Mouse (Mus musculus): ENCODE results near the gene Pde11a.

Gene Pde11a

DNA sequence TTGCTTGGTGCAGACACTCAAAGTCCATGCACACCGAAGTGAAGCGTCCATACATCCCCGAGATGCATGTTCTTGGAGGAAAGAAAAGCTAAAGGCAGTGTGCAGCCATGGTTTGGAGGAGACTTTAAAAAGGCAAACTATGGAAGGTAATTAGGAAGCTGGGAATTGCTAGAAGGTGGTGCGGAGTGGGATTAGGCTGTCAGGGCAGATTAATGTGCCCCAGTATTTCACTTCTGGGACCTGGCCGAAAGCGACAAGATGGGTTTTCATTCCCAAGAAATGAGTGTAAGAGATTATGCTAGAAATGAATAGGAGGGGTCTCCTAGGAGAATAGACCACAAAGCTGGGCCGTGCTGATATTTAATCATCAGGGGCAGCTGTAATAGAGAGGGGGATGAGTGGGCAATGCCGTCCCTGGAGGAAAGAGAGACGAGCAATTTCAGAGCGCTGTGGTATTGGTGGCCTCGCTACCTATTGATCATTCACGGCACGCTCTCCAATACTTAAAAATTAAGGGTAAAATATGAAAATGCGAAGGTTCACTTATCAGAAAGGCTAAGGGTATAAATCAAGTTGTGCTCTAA lies 284.7 kb downstream of the Pde11a start:
- no peak for DNase-seq (ENCODE audit: low spot score)

DNA sequence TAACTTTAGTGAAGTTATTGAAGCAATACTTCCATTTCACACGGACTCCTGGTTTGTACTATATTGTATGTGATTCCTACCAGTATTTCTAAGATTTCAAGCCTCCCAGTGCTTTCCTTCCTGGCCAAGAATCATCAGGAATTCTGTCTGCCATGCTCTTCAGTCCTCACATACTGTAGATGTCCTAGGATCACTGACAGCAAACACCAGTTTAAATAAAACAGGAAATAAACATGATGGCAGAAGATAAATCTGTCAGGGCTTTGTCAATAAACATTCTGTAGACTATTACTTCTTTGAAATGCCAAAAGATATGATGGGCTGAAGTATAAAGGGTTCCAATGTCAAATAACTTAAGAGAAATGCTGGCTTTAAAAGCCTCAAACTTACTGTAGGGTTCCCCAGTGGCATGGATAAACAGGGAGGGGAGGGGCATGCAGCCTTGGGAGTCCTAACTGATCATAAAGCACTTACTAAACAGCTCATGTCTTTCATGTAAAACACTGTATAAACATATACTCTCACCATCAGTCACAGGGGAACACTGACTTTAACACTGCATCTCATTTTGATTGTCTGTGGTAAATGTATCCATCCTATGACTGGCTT lies 285.6 kb downstream of the Pde11a start:
- DNase-seq (ENCODE audit: low spot score): no peak

DNA sequence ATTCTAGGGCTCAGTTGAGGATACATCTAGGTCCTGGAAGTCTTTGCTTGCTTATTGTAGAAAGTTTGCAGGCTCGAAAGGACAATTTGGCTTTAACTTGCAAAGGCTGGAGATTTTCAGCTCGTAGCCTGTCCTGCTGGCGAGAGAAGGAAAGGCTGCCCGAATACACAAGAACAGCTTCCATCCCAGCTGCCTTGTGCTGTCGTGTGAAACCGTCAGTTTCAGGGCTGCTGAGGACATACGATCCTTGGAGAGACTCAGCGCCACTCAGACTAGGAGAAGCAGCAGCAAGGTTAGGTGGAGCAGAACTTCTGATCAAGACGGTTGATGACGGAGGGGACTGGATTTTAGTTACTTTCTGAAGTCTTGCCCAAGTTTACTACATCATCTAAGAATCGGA lies 287.2 kb downstream of the Pde11a start:
- no peak for DNase-seq (ENCODE audit: low spot score)

DNA sequence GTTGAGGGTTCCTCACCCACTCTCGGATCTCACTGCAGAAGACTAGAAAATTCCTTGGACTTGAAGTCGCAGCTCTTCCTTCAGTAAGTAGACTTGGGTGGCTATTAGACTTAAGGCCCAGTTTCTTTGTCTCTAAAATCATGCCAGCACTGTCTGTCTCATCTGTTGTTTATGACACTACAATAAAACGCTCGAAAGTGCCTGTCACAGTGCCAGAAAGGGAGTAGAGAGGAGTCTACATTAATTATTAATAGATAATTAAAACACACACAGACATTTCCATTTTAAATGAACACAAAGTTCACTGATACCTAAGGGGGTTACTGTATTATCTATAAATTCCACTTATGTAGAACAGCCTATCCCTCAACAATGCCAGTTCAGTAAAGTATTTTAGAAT lies 287.7 kb downstream of the Pde11a start:
- DNase-seq (ENCODE audit: low spot score): no peak

DNA sequence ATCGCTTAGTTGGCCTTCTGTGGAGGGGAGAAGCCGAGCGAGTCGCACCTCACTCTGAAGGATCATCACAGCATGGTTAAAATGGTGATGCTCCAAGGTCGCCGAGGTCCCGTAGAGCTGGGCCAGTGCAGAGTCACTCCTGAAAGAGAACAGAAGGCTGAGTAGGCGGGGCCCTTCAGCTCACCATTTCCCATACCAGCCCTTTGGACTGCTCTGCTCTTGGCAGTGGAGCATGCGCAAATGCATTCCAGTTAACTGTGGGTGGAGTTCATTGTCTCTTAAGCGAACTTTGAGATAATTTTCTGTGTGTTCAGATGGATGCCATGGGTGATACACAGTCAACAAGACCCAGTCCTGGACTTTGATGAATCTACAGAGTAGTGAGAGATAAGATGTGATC lies 288.5 kb downstream of the Pde11a start:
- no peak for DNase-seq (ENCODE audit: low spot score)

DNA sequence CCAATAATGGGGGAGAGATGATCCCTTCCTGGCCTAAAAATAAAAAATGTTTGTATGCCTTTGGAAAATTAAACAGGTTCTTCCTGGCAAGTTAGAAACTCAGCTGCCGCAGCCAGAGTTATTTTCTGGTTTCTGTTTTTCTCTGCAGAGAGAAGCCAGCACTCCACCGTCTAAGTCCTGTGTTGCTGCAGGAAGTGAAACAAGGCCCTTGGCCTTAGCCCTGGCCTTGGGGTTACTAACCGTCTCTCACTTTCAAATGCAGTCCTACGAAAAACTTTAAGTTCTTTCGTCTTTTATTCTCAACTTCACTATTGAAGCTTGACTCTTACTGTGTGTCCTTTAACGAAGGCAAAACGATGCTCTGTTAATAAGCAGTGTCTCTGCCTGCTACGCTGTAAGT lies 289.0 kb downstream of the Pde11a start:
- DNase-seq (ENCODE audit: low spot score): no peak

DNA sequence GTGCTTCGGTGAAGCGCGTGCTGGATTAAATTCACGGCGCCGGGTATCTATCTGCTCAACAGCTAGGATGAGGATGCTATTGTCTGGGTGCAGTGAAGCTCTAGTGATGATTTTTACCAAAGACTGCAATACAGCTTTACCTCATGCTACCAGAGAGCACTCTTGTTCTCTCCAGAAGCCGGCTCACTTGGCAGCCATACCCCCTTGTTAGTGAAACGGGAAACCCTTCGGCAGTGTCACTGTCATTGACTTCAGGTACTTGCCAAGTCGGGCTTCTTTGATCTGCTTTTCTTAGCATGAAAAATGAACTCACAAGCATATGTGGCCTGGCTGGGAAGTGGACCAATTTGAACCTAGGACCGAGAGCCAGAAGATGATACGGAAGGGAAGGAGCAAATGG lies 290.8 kb downstream of the Pde11a start:
- no peak for DNase-seq (ENCODE audit: low spot score)

DNA sequence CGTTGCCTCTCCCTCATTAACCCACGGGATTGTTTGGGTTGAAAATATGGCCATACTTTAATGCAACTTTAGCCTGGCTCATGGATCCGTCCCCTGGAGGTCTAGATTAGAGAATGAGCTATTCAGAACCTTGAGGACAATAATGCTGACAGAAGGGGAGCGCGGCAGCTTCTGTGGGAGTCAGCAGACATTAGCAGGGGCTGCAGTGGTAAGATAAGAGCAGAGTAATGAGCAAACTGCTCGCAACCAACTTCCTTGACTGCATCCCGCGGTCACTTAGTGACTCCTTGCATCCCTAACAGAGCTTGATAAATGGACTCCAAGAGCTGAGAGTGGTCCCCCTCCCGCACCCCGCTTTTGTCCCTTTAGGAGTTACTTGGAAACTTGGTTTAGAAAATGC lies 296.4 kb downstream of the Pde11a start:
- DNase-seq (ENCODE audit: low spot score): no peak

DNA sequence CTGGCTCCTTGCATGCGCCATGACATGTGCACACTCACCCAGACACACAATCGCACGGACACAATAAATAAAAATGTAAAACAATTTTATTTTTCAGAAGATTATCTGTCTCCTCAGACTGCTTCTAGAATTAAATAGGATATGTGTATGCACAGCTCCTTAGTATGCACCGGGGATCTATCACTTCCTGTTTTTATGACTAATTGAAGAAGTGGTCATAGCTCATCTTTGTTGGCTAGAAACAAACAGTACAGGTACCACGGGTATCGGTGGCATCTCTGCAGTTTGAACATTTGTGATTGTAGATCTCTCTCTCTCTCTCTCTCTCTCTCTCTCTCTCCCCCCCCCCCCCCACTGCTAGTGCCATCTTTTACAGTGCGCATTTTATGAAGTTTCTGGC lies 298.5 kb downstream of the Pde11a start:
- DNase-seq (ENCODE audit: low spot score): no peak

DNA sequence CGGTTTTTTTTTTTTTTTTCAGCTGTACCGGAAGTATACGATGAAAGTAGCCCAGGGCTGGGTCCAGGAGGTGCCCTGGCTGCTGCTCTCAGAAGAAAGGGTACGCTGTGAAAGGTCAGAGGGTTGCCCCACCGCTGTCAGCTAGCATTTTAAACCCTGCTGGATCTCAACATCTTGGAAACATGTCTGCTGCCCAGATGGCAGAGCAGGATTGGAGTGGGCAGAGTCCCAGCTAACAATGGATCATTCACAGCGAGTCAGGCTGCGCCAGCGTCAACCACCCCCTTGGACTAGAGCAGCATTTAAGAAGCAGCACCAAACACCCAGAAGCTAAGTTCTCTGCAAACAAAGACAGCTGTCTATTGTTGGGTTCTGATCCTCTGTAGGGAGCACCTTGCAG lies 308.5 kb downstream of the Pde11a start:
- DNase-seq (ENCODE audit: low spot score): peak; percentile 81

DNA sequence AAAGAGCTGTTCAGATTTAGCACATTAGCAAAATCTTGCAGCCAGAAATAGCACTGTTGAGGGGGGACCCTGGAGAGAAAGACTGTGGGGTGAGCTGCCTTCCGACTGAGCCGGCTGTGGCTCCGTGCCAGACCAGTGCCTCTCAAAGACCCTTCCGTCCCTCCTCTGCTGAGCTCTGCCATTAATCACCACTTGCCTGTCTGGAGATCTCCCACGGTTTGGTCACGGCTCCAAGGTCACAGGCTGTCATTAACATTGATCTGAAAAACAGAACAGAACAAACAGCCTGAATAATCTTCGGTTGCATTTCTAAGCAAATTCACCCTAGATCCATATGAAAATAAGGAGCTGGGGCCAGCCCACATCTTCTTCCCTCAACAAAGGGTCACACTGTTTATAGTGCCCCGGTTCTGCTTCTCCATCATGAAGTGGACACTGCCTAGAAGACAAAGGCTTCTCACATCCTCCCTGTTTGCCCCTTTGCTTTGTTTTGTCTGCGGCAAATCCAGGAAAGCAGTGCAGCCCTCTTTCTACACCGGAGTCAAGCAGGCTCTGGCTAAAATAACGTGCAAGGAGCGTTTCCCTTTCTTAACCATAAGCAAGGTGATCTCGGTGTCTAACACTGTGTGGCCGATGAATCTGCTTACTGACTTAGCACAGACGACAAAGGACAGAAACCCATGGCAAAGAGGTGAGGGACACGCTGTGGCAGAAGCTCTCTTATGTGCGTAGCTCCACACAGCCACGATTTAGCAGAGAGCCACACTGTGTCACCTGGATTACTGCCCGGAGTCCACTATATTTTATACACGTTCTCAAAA lies 309.3 kb downstream of the Pde11a start:
- DNase-seq (ENCODE audit: low spot score): peak; percentile 24

DNA sequence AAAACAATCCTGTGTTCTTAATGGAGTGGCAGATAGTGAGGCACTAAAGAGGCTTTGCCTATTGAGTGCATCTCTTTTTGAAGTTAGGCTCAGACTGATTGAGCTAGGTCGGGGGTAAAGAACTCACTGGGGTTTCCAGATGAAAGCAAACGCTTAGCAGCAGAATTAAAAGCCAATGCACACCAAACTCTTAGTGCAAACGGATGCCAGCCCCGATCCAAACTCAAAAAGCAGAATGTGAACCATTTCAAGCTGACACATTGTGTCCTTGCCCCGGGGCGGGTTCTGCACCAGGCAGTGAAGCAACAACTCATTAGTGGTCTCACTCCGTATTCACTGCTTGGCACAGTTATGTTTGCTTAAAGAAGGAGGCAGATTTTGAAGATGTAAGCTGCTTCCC lies 321.7 kb downstream of the Pde11a start:
- DNase-seq (ENCODE audit: low spot score): no peak

DNA sequence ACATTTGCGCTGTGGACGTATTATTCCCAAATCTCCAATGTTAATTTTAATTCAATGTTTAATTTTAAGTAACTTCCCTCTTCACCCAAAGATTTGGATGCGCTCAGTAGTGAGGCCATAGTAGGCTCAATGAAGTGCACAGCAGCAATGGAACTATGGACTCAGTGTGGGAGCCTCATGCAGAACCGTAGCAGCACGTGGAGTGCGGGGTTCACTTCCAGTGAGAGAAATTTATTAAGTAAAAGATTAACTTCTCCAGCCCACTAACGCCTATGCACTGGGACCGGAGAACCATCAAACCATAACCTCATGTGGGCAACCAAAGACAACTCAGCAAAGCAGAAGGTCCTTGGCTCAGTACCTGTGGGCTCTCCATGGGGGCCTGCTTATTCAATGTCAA lies 322.4 kb downstream of the Pde11a start:
- no peak for DNase-seq (ENCODE audit: low spot score)

DNA sequence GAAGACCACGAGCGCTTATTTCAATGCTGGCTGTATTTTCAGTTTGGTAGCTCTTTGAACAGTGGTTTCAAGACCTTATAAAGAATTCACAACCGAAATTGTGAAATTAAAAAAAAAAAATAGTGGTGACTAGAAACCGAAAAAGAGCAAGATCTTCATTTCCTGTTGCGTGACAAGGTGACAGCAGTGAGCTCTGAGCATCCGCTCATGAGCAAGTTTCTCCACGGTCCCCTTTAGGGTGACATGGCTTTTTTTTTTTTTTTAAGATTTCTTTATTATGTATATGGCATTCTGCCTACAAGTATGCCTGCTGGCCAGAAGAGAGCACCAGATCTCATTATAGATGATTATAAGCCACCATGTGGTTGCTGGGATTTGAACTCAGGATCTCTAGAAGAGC lies 323.1 kb downstream of the Pde11a start:
- no peak for DNase-seq (ENCODE audit: low spot score)

DNA sequence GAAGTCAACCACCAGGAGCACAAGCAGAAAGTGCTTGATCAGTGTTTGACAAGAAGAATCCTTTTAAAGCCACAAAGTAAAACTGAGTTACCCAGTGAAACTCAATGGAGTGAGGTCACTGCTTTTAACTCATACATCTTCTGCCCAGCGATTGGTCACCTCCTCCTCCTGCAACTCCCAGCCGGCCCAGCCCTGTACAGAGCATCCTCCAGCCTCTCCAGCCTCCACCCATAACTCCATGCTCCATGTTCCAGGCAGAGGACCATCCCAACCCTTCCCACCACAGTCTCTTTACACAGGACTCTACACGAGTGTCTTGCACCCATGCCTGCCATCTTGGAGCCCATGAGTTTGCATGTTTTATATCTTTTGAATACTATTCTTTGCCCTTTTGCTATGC lies 323.9 kb downstream of the Pde11a start:
- no peak for DNase-seq (ENCODE audit: low spot score)

DNA sequence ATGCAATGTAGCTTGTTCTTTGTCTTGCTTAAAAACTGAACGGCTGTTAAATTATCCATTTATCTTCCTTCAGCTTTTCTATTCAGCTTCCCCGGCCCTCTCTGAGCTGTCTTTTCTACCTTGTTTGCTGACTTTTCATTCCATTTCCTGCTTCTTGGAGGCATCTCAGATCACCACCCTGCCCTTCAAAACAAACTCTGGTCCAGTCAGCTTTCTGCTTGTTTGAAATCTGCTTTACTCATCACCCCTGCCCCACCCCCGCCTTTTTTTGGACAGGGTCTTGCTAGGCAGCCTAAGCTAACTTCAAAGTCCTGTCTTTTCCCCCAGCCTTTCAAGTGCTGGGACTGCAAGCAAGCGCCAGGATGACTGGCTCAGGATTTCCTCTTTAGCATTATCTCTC lies 332.4 kb downstream of the Pde11a start:
- no peak for DNase-seq (ENCODE audit: low spot score)

DNA sequence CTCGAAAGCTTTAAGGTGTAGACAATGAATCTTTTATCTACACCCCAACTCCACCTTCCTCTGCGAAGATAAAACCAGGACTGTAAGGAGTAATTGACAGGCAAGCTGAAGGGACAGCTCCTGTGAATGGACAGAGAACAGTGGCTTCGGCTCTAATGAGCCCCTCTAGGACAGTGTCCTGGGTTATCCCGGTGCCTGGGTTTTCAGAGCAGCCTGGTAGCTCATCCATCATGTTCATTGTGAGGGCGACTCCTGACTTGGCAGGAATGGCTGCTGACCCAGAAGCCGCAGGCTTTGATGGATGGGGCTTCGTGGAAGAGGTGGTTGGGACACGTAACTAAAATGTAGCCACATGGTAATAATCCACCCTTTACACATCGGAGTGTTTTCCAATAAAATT lies 335.7 kb downstream of the Pde11a start:
- DNase-seq (ENCODE audit: low spot score): no peak

DNA sequence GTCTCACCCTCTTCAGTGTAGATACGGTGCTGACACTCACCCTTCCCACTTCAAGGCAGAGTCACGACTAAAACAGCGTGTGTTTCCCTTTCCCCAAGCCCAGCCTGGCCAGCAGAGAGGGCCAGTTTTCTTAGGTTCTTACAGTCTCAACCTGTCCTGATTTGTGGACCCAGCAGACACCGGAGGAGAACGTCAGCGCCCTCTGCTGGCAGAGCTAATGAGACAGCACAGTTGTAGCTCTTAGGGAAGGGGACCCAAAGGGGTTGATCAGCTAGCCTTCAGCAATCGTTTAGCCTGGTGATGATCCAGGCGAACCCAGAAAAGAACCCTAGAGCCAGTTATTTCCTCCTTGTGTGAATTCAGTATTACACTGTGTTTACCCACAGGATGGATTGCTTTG lies 337.2 kb downstream of the Pde11a start:
- DNase-seq (ENCODE audit: low spot score): no peak

DNA sequence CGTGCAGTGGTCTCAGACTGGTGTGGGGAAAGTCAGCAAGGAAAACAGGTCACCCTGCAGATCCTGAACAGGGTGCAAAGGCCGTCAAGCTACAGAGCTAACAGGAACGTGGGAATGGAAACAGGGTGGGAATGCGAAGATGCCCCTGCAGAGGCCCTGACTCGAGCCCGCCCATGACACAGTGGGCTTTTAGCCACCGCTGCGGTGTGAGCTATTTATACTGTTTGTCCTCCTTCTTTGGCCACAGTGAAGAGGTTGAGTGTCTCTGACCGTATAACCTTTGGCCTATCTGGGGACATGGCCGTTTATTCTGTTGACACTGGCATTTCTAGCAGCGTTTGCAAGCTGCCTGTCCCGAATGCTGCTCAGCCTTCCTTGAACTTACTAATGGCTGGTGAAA lies 338.9 kb downstream of the Pde11a start:
- no peak for DNase-seq (ENCODE audit: low spot score)

DNA sequence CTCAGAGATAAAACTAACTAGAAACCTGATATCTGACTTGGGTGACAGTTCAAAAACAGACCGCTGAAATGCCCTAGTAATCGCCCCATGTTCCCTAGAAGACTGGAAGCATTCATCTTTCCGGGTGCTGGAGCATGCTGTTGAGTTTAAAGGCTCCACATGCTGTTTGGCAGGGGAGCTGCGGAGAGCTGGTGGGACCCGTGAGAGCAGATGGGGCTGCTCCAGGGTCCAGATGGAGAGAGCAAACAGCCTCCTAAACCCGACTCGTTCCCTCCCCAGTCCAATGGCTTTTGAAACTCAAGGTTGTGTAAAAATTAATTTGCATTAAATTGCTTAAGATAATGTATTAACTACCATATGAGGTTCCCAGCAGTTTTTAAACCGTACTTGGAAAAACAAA lies 339.9 kb downstream of the Pde11a start:
- no peak for DNase-seq (ENCODE audit: low spot score)

DNA sequence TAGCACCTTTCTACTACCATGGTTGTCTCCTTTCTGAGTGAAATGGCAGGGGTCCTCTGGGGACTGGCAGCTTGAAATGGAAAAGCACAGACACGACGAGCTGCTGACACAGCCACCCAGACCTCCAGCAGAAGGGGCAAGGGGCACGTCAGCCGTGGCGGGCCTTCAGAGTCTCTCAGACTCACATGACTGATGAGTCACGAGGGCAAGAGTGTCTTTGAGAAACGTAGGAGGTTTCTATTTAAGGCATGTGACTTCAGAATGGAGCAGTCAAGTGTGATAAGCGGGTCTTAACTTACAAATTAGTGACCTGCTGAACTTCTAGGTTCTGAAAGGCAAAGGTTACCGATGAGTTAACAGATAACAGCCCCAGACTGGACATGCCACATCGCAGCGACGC lies 340.8 kb downstream of the Pde11a start:
- no peak for DNase-seq (ENCODE audit: low spot score)

DNA sequence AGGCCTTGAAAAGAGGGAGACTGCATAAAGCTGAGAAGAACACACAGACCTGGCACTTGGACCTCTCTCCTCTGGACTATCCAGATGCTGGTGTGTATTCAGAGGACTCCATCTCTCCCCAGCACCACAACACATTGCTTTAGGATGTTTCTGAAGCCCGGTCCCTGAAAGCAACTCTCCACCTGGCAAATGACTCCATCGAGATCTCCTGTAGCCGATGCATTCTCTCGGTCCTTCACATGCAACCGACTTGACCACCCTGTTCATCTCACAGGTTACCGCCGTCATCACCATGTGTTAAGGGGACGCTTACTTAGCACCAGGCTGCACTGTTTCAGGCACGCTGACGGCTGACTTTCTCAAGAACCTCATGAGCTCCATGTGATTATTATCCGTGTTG lies 343.7 kb downstream of the Pde11a start:
- DNase-seq (ENCODE audit: low spot score): no peak

DNA sequence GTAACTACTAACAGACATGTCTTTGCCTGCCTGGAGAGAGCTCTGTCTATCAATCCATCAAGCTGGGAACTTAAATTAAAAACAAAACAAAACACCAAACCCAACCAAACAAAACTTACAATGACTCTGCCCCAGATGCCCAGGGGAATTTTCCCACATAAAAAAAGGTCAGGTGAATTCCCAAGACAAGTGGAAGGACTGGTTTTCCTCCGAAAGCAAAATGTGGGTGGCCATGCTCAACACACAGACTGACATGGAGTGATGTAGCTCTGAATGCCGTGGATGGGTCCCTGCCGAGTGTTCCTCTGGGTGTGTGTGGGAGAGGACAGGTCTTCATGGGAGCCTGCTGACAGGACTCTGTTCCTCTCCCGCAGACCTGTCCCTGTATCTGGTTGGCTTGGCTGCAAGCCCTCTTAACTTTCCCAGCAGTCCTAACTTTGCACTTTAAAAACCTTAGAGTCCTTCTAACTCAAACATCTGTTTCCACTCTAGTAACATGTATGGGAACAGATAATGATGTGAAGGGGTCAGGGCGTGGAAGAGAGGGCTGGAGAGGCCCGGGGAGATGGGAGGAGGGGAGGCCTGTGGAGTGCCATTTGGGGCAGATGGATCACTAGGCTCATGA lies 346.9 kb downstream of the Pde11a start:
- no peak for DNase-seq (ENCODE audit: low spot score)

Measured in layer of hippocampus, adult 9-10 months (tissue).